Mouse (Mus musculus): ENCODE data around the gene Eps8l2. TPM values are rescaled to one million over a fixed set of nuclear protein-coding genes. Genes with fewer than 3 reads are reported as not detected.

Eps8l2 gene
- polyA plus RNA-seq, 1 experiment from 2014 or later = 1.2 TPM

DNA sequence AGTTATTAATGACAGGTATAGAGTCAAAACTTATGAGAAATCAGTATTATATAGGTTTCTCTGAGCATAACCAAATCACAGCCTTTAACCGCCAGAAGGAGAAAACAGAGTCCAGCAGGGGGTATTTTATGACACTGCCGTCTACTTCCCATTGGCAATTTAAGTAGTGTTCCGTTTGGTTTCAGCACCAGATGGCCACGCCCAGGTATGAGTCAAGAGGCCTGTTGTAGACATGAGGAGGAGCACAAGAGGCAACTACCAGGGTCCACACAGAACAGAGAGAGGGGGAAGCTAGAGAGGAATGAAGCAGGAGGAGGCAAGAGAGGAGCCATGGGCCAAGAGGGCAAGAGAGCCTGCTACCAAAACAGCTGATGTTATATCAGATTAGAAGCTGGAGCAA is 40.9 kb downstream of the Eps8l2 start:
- no peak overlapping the region for H3K9ac ChIP-seq
- 68% methylated on average over 4 of the region's 4 CpGs for WGBS

DNA sequence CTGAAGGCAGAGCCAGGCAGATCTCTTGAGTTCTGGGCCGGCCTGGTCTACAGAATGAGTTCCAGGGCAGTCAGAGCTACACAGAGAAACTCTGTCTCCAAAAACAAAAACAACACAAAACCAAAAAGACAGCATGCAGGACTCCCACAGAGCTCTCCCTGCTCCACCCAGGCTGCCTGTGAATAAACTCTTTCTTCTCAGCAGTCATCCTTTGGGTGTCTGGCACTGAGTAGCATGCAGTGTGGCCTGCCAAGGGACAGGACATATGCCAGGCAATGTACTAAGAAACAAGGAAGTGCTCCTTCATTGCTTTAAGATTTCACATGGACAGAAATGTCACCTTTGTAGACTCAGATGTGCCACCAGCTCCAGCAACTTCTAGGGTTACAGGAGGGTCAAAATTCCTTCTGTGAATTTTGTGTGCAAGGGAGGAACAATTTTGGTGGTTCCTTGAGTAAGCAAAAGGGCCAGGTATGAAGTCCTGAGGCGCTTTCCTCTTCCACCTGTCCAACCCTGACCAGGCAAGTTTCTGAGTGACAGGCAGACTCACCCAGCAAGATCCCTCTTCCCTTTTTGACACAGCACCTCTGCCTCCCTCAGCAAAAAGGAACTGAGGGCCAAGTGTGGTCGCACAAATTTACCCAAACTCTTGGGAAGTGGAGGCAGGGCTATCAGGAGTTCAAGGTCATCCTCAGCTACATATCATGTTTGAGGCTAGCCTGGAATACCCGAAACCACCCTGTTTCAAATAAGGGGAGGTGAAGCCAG is 42.6 kb downstream of the Eps8l2 start:
- Histone ChIP-seq H3K27ac (replicated peaks) (no peak overlapping the region), H3K36me3 (no peaks in the 10 kb centered on the region), H3K4me2 (no peak overlapping the region), H3K9ac (no peak overlapping the region), H3K27me3 (0 out of 2 replicates have a peak, but pooled peaks cover 6% of the 10 kb centered on the region), H3K4me3 (no peak overlapping the region), H3K4me1 (replicated peaks) (no peaks in the 10 kb centered on the region), H3K9me3 (no peaks in the 10 kb centered on the region)
- ATAC-seq (ENCODE audit: low FRiP score, low read depth) = no peak
- 78% methylated on average over 4 of the region's 4 CpGs for WGBS

More for the DNA sequence above, 40.9 kb downstream of the Eps8l2 start:
- ATAC-seq (ENCODE audit: low FRiP score, low read depth) = no peak
- H3K27me3 ChIP-seq = 0 out of 2 replicates have a peak, but pooled peaks cover 6% of the 10 kb centered on the region
- no peak overlapping the region for H3K4me3 ChIP-seq
- no peaks in the 10 kb centered on the region for H3K36me3 ChIP-seq
- H3K4me2 ChIP-seq = no peak overlapping the region
- H3K9me3 ChIP-seq = no peaks in the 10 kb centered on the region
- no peaks in the 10 kb centered on the region for H3K4me1 ChIP-seq (replicated peaks)
- no peak overlapping the region for H3K27ac ChIP-seq (replicated peaks)

GRCm38 (mm10) chr7:141387807-141388486 is 49.3 kb downstream of the Eps8l2 start:
- Histone ChIP-seq H3K4me3 (no peak overlapping the region), H3K4me1 (replicated peaks) (peaks cover 13% of the 10 kb centered on the region), H3K27ac (replicated peaks) (no peak overlapping the region), H3K4me2 (no peak overlapping the region), H3K9ac (no peak overlapping the region), H3K9me3 (no peaks in the 10 kb centered on the region), H3K27me3 (peaks cover 11% of the 10 kb centered on the region; the same call in 1 of the 2 replicates), H3K36me3 (no peaks in the 10 kb centered on the region)
- ATAC-seq (ENCODE audit: low FRiP score, low read depth) = no peak
- whole genome bisulfite sequencing = 60% methylated on average over 2 of the region's 2 CpGs

GRCm38 (mm10) chr7:141388487-141389109 is 49.9 kb downstream of the Eps8l2 start:
- Histone ChIP-seq H3K9me3 (no peaks in the 10 kb centered on the region), H3K4me2 (no peak overlapping the region), H3K27me3 (peaks cover 11% of the 10 kb centered on the region; the same call in 1 of the 2 replicates), H3K4me1 (replicated peaks) (peaks cover 19% of the 10 kb centered on the region), H3K36me3 (no peaks in the 10 kb centered on the region), H3K4me3 (no peak overlapping the region), H3K9ac (no peak overlapping the region), H3K27ac (replicated peaks) (no peak overlapping the region)
- ATAC-seq (ENCODE audit: low FRiP score, low read depth) = no peak
- WGBS = 60% methylated on average over 3 of the region's 3 CpGs

- WGBS = 60% methylated on average over 9 of the region's 9 CpGs
- Histone ChIP-seq H3K27me3 (peaks cover 6% of the 10 kb centered on the region; the same call in 1 of the 2 replicates), H3K4me1 (replicated peaks) (peaks cover 19% of the 10 kb centered on the region), H3K27ac (replicated peaks) (no peak overlapping the region), H3K9me3 (no peaks in the 10 kb centered on the region), H3K4me2 (no peak overlapping the region), H3K9ac (no peak overlapping the region), H3K4me3 (no peak overlapping the region; the same call in 1 of the 2 replicates), H3K36me3 (no peaks in the 10 kb centered on the region)
- ATAC-seq (ENCODE audit: low FRiP score, low read depth) = no peak
These were observed 51.9 kb downstream of the Eps8l2 start for GRCm38 (mm10) chr7:141390326-141391259.

DNA sequence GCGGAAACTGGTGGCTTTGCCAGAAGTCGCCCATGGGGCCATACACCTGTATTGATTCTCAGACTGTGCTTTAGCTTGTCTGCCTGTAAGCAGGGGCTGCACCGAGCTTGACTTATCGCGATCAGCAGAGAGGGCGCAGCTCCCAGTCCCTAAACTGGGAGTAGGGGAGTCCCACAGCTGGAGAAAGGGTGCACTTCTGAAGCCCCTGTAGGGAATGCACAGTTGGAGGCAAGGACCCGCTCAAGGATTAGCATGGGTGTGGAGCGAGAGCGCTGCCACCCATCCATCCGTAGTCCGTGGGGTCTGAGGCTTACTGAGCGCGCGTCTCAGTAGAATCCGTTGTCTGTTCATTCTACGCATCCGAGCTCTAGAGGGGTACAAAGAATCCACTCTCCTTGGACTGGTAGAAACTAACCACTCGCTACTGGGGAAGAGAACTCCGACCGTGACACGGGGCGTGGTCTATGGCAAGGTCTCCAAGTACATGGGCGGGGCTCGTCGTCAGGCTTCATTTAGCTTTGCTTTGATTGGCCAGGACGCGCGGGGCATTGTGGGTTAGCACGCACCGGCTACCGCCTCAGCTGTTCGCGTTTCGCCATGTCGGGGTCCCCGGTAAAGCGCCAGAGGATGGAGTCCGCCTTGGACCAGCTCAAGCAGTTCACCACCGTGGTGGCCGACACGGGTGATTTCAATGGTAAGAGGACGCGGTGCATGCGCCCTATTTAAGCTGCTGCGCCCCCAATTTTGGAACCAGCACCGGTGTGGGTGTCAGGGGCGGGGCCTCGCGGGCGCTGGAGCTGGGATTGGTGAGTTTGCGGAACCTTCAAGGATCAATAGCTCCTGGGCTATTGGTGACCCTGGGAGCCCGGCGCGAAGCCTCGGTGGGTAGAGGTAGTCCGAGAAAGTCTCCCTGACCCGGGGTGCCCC is 53.2 kb downstream of the Eps8l2 start, which contains the start of gene Taldo1:
TSS of gene Taldo1 (plus strand) at position 575 of the 927 bp plus-strand sequence.
- WGBS = 1% methylated on average over 57 of the region's 57 CpGs
- peak within 1 kb of the TSS; percentile 65 for H3K4me3 ChIP-seq
- H3K4me2 ChIP-seq = peak within 1 kb of the TSS; percentile 97
- H3K27me3 ChIP-seq = peaks cover 6% of the 10 kb centered on the region; the same call in 1 of the 2 replicates
- H3K4me1 ChIP-seq (replicated peaks) = peaks cover 19% of the 10 kb centered on the region
- peak within 1 kb of the TSS; percentile 85 for H3K27ac ChIP-seq (replicated peaks)
- H3K9me3 ChIP-seq = no peaks in the 10 kb centered on the region
- ATAC-seq (ENCODE audit: low FRiP score, low read depth) = peak; percentile 95
- peak within 1 kb of the TSS; percentile 70 for H3K9ac ChIP-seq
- peaks cover 10% of the 10 kb centered on the region; the same call in 1 of the 2 replicates for H3K36me3 ChIP-seq

DNA sequence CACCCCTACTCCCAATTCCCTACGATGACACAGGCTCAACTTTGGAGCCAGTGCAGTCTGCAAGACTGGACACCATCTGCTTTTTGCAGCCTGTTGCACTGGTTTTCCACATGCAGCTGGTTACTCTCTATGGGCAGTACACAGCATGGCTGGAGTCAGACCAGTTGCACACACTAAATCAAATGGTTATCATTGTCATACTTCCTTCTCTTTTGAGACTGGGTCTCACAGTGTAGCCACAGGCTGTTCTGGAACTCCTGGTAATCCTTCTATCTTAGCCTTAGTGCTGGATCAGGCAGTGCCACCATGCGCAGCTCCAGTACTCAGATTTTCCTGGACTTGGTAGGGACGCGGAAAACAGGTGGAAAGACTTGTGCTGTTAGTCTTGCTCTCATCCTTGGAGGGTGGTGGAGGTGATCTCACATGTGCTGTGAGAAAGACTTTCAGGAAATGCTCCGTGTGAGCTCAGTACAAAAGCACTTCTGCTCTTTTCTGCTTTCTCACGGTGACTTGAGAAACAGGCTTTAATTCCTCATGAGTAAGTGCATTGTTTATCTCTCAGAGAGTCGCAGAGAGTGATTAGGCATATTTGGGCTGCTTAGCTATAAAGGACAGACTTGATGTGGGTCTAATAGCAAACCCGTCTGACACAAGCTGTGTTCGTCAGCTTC is 54.0 kb downstream of the Eps8l2 start:
- H3K27me3 ChIP-seq = peaks cover 6% of the 10 kb centered on the region; the same call in 1 of the 2 replicates
- WGBS = 28% methylated on average over 9 of the region's 9 CpGs
- no peak; the same call in 1 of the 2 replicates for ATAC-seq (ENCODE audit: low FRiP score, low read depth)

GRCm38 (mm10) chr7:141394158-141394557 is 55.5 kb downstream of the Eps8l2 start:
- no peak overlapping the region for H3K4me2 ChIP-seq
- WGBS = 91% methylated on average over 7 of the region's 7 CpGs
- H3K36me3 ChIP-seq = peaks cover 27% of the 10 kb centered on the region

More for the DNA sequence above, 54.0 kb downstream of the Eps8l2 start:
- Histone ChIP-seq H3K9me3 (no peaks in the 10 kb centered on the region), H3K27ac (replicated peaks) (peak overlapping the region; percentile 85), H3K4me1 (replicated peaks) (peaks cover 19% of the 10 kb centered on the region), H3K4me2 (peak overlapping the region; percentile 97), H3K9ac (peak overlapping the region; percentile 70), H3K4me3 (peak overlapping the region; percentile 65), H3K36me3 (peaks cover 13% of the 10 kb centered on the region)

DNA sequence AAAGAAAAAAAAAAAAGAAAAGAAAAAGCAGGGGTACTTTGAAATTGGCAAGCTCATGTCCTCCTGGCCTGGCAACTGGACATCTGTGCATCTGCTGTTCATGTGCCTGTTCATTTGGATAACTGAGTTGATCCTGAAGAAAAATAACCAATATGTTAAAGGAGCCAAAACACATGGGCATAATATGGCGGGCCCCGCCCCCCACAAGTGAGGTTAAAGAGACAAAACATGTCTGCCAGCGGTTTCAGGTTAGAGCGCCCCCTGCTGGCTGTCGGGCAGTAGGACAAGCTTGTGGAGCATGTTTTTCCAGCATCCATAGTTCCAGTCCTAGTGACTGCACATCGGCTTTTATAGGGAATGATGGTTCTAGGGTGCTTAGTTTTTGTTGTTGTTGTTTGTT is 56.1 kb downstream of the Eps8l2 start:
- Histone ChIP-seq H3K4me3 (no peak overlapping the region), H3K9ac (no peak overlapping the region), H3K4me1 (replicated peaks) (peaks cover 19% of the 10 kb centered on the region), H3K36me3 (peaks cover 33% of the 10 kb centered on the region), H3K9me3 (no peaks in the 10 kb centered on the region), H3K4me2 (no peak overlapping the region), H3K27ac (replicated peaks) (no peak overlapping the region), H3K27me3 (peaks cover 6% of the 10 kb centered on the region; the same call in 1 of the 2 replicates)
- no peak for ATAC-seq (ENCODE audit: low FRiP score, low read depth)
- WGBS = 22% methylated on average over 6 of the region's 6 CpGs

More at GRCm38 (mm10) chr7:141394158-141394557, 55.5 kb downstream of the Eps8l2 start:
- ATAC-seq (ENCODE audit: low FRiP score, low read depth) = no peak
- no peak overlapping the region for H3K9ac ChIP-seq
- H3K4me3 ChIP-seq = no peak overlapping the region
- H3K4me1 ChIP-seq (replicated peaks) = peaks cover 19% of the 10 kb centered on the region
- no peak overlapping the region for H3K27ac ChIP-seq (replicated peaks)
- H3K27me3 ChIP-seq = peaks cover 6% of the 10 kb centered on the region; the same call in 1 of the 2 replicates
- H3K9me3 ChIP-seq = no peaks in the 10 kb centered on the region

GRCm38 (mm10) chr7:141395348-141395747 is 56.7 kb downstream of the Eps8l2 start:
- 77% methylated on average over 1 of the region's 1 CpGs for WGBS
- Histone ChIP-seq H3K27me3 (peaks cover 1% of the 10 kb centered on the region; the same call in 1 of the 2 replicates), H3K4me3 (no peak overlapping the region), H3K4me1 (replicated peaks) (peaks cover 19% of the 10 kb centered on the region), H3K27ac (replicated peaks) (no peak overlapping the region), H3K9ac (no peak overlapping the region), H3K4me2 (no peak overlapping the region), H3K9me3 (no peaks in the 10 kb centered on the region), H3K36me3 (peaks cover 39% of the 10 kb centered on the region)
- no peak for ATAC-seq (ENCODE audit: low FRiP score, low read depth)

Measured in hindbrain, embryonic 15.5 days (tissue).